In the genomic region with DNA sequence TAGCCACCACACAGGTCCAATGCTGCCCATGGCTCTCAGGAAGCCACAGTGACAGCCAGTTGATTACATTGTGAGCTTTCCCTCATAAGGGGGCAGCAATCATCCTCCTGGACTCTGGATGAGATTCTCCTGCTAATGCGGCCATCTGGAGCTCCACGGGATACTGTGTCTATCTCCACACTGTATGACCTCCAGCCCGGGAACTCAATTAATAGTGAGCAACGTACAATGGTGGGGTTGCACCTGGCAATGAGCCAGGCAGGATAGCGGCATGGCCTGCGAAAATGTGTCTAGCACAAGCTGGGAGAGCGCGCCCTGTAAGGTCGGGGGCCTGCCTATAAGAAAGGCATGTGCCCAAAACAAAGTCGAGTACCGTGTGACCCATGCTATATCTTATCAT, we compare ENCODE assay signal across 24 mouse cellular contexts. TPM values are rescaled to one million over a fixed set of nuclear protein-coding genes. Genes with fewer than 3 reads are reported as not detected.
A peak's percentile ranks its signal among the peaks of the same experiment; 100 is the strongest.
DNase-seq lines count a peak whose midpoint lies in the region.
"Had no signal": no experiment of that assay in that cellular context is flagged by ENCODE, and none has a peak within 500 bp of the region (broad histone marks: within the 10 kb centered on the region; RNA-seq: fewer than 3 reads in every experiment).

No protein-coding gene starts in this region.

- no peak overlapping the region for H3K4me3 ChIP-seq in limb, embryonic 10.5 days
- H3K4me3 ChIP-seq: embryonic facial prominence, embryonic 13.5 days; erythroblast, embryonic 14.5 days; liver, embryonic 13.5 days; midbrain, embryonic 12.5 days had no signal

- peak; percentile 78 for DNase-seq in left cerebral cortex, postnatal 4 days
- DNase-seq in left cerebral cortex, adult 8-10 months (ENCODE audit: low spot score in 2 of 2): no peak
- DNase-seq in cerebellum, adult 11-12 months: peak; percentile 33
- peak; percentile 43 for DNase-seq in cerebellum, adult 9-11 months
- peak; percentile 67 for DNase-seq in retina, postnatal 1 day
- no peak for DNase-seq in left cerebral cortex, postnatal 36 days (ENCODE audit: low spot score in 2 of 2)
- no peak for DNase-seq in limb, embryonic 10.5 days (ENCODE audit: low spot score)
- DNase-seq: adrenal gland, adult 8-10 months; embryo, embryonic 11 days; gastrocnemius, postnatal 10 days; kidney, adult 8-10 months; kidney, postnatal 10 days; liver, embryonic 13.5 days; lung, adult 2 months; lung, postnatal 14 days; right cerebral cortex, postnatal 25 days; spleen, adult 18-20 months had no signal

- WGBS in limb, embryonic 10.5 days: 96% methylated on average over 11 of the region's 11 CpGs

- no peaks in the 10 kb centered on the region for H3K36me3 ChIP-seq in limb, embryonic 10.5 days
- H3K36me3 ChIP-seq: embryonic facial prominence, embryonic 13.5 days; liver, embryonic 13.5 days; midbrain, embryonic 12.5 days had no signal

- H3K27ac ChIP-seq in limb, embryonic 10.5 days: no peak overlapping the region
- H3K27ac ChIP-seq: embryonic facial prominence, embryonic 13.5 days; liver, embryonic 13.5 days; midbrain, embryonic 12.5 days had no signal

- H3K9me3 ChIP-seq in limb, embryonic 10.5 days (replicated peaks): no peaks in the 10 kb centered on the region
- H3K9me3 ChIP-seq: embryonic facial prominence, embryonic 13.5 days; liver, embryonic 13.5 days; midbrain, embryonic 12.5 days had no signal

- H3K27me3 ChIP-seq in limb, embryonic 10.5 days (ENCODE audit: low read depth, poor library complexity, severe bottlenecking): peaks cover 12% of the 10 kb centered on the region
- H3K27me3 ChIP-seq: embryonic facial prominence, embryonic 13.5 days; liver, embryonic 13.5 days; midbrain, embryonic 12.5 days had no signal

- intact Hi-C loops in left cerebral cortex, postnatal 4 days (cut with DNase I): no loop called here
- intact Hi-C loops in left cerebral cortex, postnatal 36 days (cut with DNase I): no loop called here

- H3K4me1 ChIP-seq in limb, embryonic 10.5 days: peaks cover 18% of the 10 kb centered on the region
- H3K4me1 ChIP-seq: liver, embryonic 13.5 days had no signal

RNA-seq across cellular contexts. Expression of a gene that starts 23.4 kb away (rescaled TPM):
- total RNA-seq in left cerebral cortex, postnatal 4 days (2021): 1 to 10 TPM; 3.4 to 3.6 TPM
- total RNA-seq in left cerebral cortex, adult 8-10 months (2022): 1 to 10 TPM in 1 of 4 experiments, under 1 TPM in 3; 0.27 to 1.0 (median 0.62) TPM
- 1 to 10 TPM in 1 of 2 experiments, under 1 TPM in 1; 0.41 to 1.1 TPM for total RNA-seq in left cerebral cortex, postnatal 36 days (2021)
- polyA plus RNA-seq in limb, embryonic 10.5 days (2016; fragmentation: Nextera tagmentation; extraction: Ambion mirVana): 0.21 and 0.36 TPM in 2 replicates
- total RNA-seq: adrenal gland, adult 8-10 months; gastrocnemius, postnatal 10 days; MEL had no signal
- polyA plus RNA-seq: heart, embryonic 11.5 days; heart, postnatal 0 days; liver, embryonic 13.5 days; lung, adult 2 months; urinary bladder, adult 2 months had no signal

Comparison
In these comparisons a context has a peak if more than half of its experiments do, and no peak if none do; other contexts are left out.
1. DNase-seq: peak in left cerebral cortex, postnatal 4 days (single experiment), cerebellum, adult 11-12 months (single experiment), cerebellum, adult 9-11 months (single experiment) and retina, postnatal 1 day (single experiment); none in left cerebral cortex, adult 8-10 months (0 of 2), left cerebral cortex, postnatal 36 days (0 of 2) and limb, embryonic 10.5 days (single experiment).